Mouse (Mus musculus) embryonic facial prominence, embryonic 10.5 days (tissue): ENCODE measurements around the gene Atp1a1. TPM values are rescaled to one million over a fixed set of nuclear protein-coding genes. Genes with fewer than 3 reads are reported as not detected.

Experiments
- DNase-seq: peaks from one replicate; pipeline ENCODE4 v3.0.0-alpha.2; 2017; ENCODE audit warnings: low spot score
- H3K27ac ChIP-seq: fragments of 300-500 bp; sonication (generic); replicated peaks from 2 replicates; pipeline ENCODE4 v1.5.1; 2016; ENCODE audit warnings: mild to moderate bottlenecking
- H3K27me3 ChIP-seq: fragments of 300-500 bp; sonication (generic); replicated peaks from 2 replicates; pipeline ENCODE4 v1.6.1; 2016; ENCODE audit warnings: low read depth, mild to moderate bottlenecking; ENCODE audit not compliant: poor library complexity, severe bottlenecking
- H3K36me3 ChIP-seq: fragments of 300-500 bp; sonication (generic); replicated peaks from 2 replicates; pipeline ENCODE4 v1.6.1; 2016; ENCODE audit warnings: mild to moderate bottlenecking, moderate library complexity
- H3K4me1 ChIP-seq: fragments of 300-500 bp; sonication (generic); 2 replicates; pipeline ENCODE4 v1.6.1; 2016
- H3K4me3 ChIP-seq: fragments of 300-500 bp; sonication (generic); 2 replicates; pipeline ENCODE4 v1.5.1; 2016; ENCODE audit warnings: mild to moderate bottlenecking, moderate library complexity
- H3K9me3 ChIP-seq: fragments of 300-500 bp; sonication (generic); 2 replicates; pipeline ENCODE4 v1.6.1; 2016; ENCODE audit warnings: mild to moderate bottlenecking
- WGBS: fragments of 180-500 bp; shearing (Covaris S2); methylation state at CpG from one replicate; pipeline ENCODE4 v1.1.7; 2016; 5-methylcytosine and 5-hydroxymethylcytosine counted together
- polyA plus RNA-seq: library from polyadenylated mRNA; unstranded; fragments of >200 nt; fragmentation: Nextera tagmentation; extraction: Ambion mirVana; gene quantifications from 2 replicates; pipeline ENCODE4 v1.2.1, GENCODE M21; 2016

The Atp1a1 gene
- polyA plus RNA-seq, result 38.4 and 45.5 TPM in 2 replicates

GRCm38 (mm10) chr3:101604550-101605223 is at the start of gene Atp1a1:
TSS of gene Atp1a1 (minus strand) at chr3:101604684.
- no peaks in the 10 kb centered on the region for H3K9me3 ChIP-seq
- H3K27ac ChIP-seq, result peak within 1 kb of the TSS; percentile 99
- H3K36me3 ChIP-seq, result no peaks in the 10 kb centered on the region
- H3K27me3 ChIP-seq, result peaks cover 16% of the 10 kb centered on the region
- peak; percentile 98 for DNase-seq
- peak within 1 kb of the TSS; percentile 92 for H3K4me3 ChIP-seq
- H3K4me1 ChIP-seq, result peaks cover 57% of the 10 kb centered on the region
- under 1% methylated on average over 64 of the region's 64 CpGs for WGBS

- Histone ChIP-seq H3K27me3 (no peaks in the 10 kb centered on the region), H3K36me3 (no peaks in the 10 kb centered on the region), H3K4me1 (0 out of 2 replicates have a peak, but pooled peaks cover 7% of the 10 kb centered on the region), H3K9me3 (no peaks in the 10 kb centered on the region), H3K27ac (no peak overlapping the region), H3K4me3 (no peak overlapping the region)
- DNase-seq, result no peak
- WGBS, result 55% methylated on average over 7 of the region's 7 CpGs
Measured at GRCm38 (mm10) chr3:101653446-101653845, 49.0 kb upstream of the Atp1a1 start.

- WGBS, result 68% methylated on average over 2 of the region's 2 CpGs
- H3K27me3 ChIP-seq, result no peaks in the 10 kb centered on the region
- no peak overlapping the region for H3K27ac ChIP-seq
- no peak overlapping the region for H3K4me3 ChIP-seq
- no peak for DNase-seq
- H3K36me3 ChIP-seq, result no peaks in the 10 kb centered on the region
- no peaks in the 10 kb centered on the region for H3K9me3 ChIP-seq
- H3K4me1 ChIP-seq, result 0 out of 2 replicates have a peak, but pooled peaks cover 7% of the 10 kb centered on the region
Measured at GRCm38 (mm10) chr3:101652967-101653366, 48.5 kb upstream of the Atp1a1 start.

GRCm38 (mm10) chr3:101650328-101650727 is 45.8 kb upstream of the Atp1a1 start:
- DNase-seq, result no peak
- H3K4me1 ChIP-seq, result 0 out of 2 replicates have a peak, but pooled peaks cover 7% of the 10 kb centered on the region
- WGBS, result 68% methylated on average over 2 of the region's 2 CpGs
- H3K27me3 ChIP-seq, result no peaks in the 10 kb centered on the region
- H3K36me3 ChIP-seq, result no peaks in the 10 kb centered on the region
- H3K27ac ChIP-seq, result no peak overlapping the region
- H3K4me3 ChIP-seq, result no peak overlapping the region
- no peaks in the 10 kb centered on the region for H3K9me3 ChIP-seq

- no peak for DNase-seq
- Histone ChIP-seq H3K27ac (no peak overlapping the region), H3K27me3 (no peaks in the 10 kb centered on the region), H3K4me1 (0 out of 2 replicates have a peak, but pooled peaks cover 7% of the 10 kb centered on the region), H3K9me3 (no peaks in the 10 kb centered on the region), H3K36me3 (no peaks in the 10 kb centered on the region), H3K4me3 (no peak overlapping the region)
- 82% methylated on average over 2 of the region's 2 CpGs for WGBS
Measured at GRCm38 (mm10) chr3:101649271-101649670, 44.8 kb upstream of the Atp1a1 start.

- WGBS, result 76% methylated on average over 13 of the region's 13 CpGs
- no peak overlapping the region for H3K4me3 ChIP-seq
- H3K9me3 ChIP-seq, result no peaks in the 10 kb centered on the region
- DNase-seq, result no peak
- H3K27ac ChIP-seq, result no peak overlapping the region
- H3K27me3 ChIP-seq, result no peaks in the 10 kb centered on the region
- H3K4me1 ChIP-seq, result 0 out of 2 replicates have a peak, but pooled peaks cover 7% of the 10 kb centered on the region
- H3K36me3 ChIP-seq, result no peaks in the 10 kb centered on the region
Measured at GRCm38 (mm10) chr3:101648096-101648793, 43.8 kb upstream of the Atp1a1 start.

- no peak overlapping the region for H3K27ac ChIP-seq
- no peaks in the 10 kb centered on the region for H3K27me3 ChIP-seq
- no peak overlapping the region for H3K4me3 ChIP-seq
- H3K36me3 ChIP-seq, result no peaks in the 10 kb centered on the region
- H3K4me1 ChIP-seq, result 0 out of 2 replicates have a peak, but pooled peaks cover 7% of the 10 kb centered on the region
- no peaks in the 10 kb centered on the region for H3K9me3 ChIP-seq
- WGBS, result 76% methylated on average over 5 of the region's 5 CpGs
- no peak for DNase-seq
Measured at GRCm38 (mm10) chr3:101646806-101647205, 42.3 kb upstream of the Atp1a1 start.

- Histone ChIP-seq H3K27me3 (no peaks in the 10 kb centered on the region), H3K27ac (no peak overlapping the region), H3K9me3 (no peaks in the 10 kb centered on the region), H3K4me1 (0 out of 2 replicates have a peak, but pooled peaks cover 2% of the 10 kb centered on the region), H3K36me3 (no peaks in the 10 kb centered on the region), H3K4me3 (no peak overlapping the region)
- DNase-seq, result no peak
- WGBS, result 88% methylated on average over 1 of the region's 1 CpGs
Measured at GRCm38 (mm10) chr3:101645569-101646106, 41.2 kb upstream of the Atp1a1 start.

- H3K4me1 ChIP-seq, result no peaks in the 10 kb centered on the region
- DNase-seq, result no peak
- no peak overlapping the region for H3K4me3 ChIP-seq
- 80% methylated on average over 4 of the region's 4 CpGs for WGBS
- no peaks in the 10 kb centered on the region for H3K36me3 ChIP-seq
- no peaks in the 10 kb centered on the region for H3K27me3 ChIP-seq
- H3K9me3 ChIP-seq, result no peaks in the 10 kb centered on the region
- no peak overlapping the region for H3K27ac ChIP-seq
Measured at GRCm38 (mm10) chr3:101644062-101644802, 39.7 kb upstream of the Atp1a1 start.

- 87% methylated on average over 2 of the region's 2 CpGs for WGBS
- Histone ChIP-seq H3K27ac (no peak overlapping the region), H3K4me1 (no peaks in the 10 kb centered on the region), H3K4me3 (no peak overlapping the region), H3K27me3 (no peaks in the 10 kb centered on the region), H3K36me3 (no peaks in the 10 kb centered on the region), H3K9me3 (no peaks in the 10 kb centered on the region)
- no peak for DNase-seq
Measured at GRCm38 (mm10) chr3:101643264-101643663, 38.8 kb upstream of the Atp1a1 start.

- H3K27me3 ChIP-seq, result no peaks in the 10 kb centered on the region
- H3K4me3 ChIP-seq, result no peak overlapping the region
- DNase-seq, result no peak
- no peaks in the 10 kb centered on the region for H3K36me3 ChIP-seq
- H3K27ac ChIP-seq, result no peak overlapping the region
- WGBS, result 90% methylated on average over 2 of the region's 2 CpGs
- H3K4me1 ChIP-seq, result no peaks in the 10 kb centered on the region
- no peaks in the 10 kb centered on the region for H3K9me3 ChIP-seq
Measured at GRCm38 (mm10) chr3:101638223-101638622, 33.7 kb upstream of the Atp1a1 start.

- 91% methylated on average over 7 of the region's 7 CpGs for WGBS
- DNase-seq, result no peak
- Histone ChIP-seq H3K27me3 (no peaks in the 10 kb centered on the region), H3K9me3 (no peaks in the 10 kb centered on the region), H3K36me3 (no peaks in the 10 kb centered on the region), H3K27ac (no peak overlapping the region), H3K4me3 (no peak overlapping the region), H3K4me1 (no peaks in the 10 kb centered on the region)
Measured at GRCm38 (mm10) chr3:101636510-101636909, 32.0 kb upstream of the Atp1a1 start.
